Mouse (Mus musculus): Measurements from ENCODE around the gene Apobec3.
"Not testable (repeated sequence)": the region's sequence is repeated elsewhere in the genome, so short reads cannot be mapped to it uniquely, and the experiment has no call there.

The Apobec3 gene

GRCm38 (mm10) chr15:79895221-79896079 lies 4.0 kb downstream of the Apobec3 start:
- DNase-seq: not testable (repeated sequence)

GRCm38 (mm10) chr15:79896080-79896725 lies 4.7 kb downstream of the Apobec3 start:
- DNase-seq: peak in 1 of 2 experiments; percentile 39

- no peak for DNase-seq
Measured at GRCm38 (mm10) chr15:79898988-79899387, 7.5 kb downstream of the Apobec3 start.

GRCm38 (mm10) chr15:79899828-79900510 lies 8.5 kb downstream of the Apobec3 start:
- DNase-seq: no peak

GRCm38 (mm10) chr15:79900751-79901150 lies 9.3 kb downstream of the Apobec3 start:
- no peak for DNase-seq

- no peak for DNase-seq
Measured at GRCm38 (mm10) chr15:79901399-79901798, 9.9 kb downstream of the Apobec3 start.

GRCm38 (mm10) chr15:79903081-79903480 lies 11.6 kb downstream of the Apobec3 start:
- not testable (repeated sequence) for DNase-seq

- no peak for DNase-seq
Measured at GRCm38 (mm10) chr15:79903963-79904362, 12.5 kb downstream of the Apobec3 start.

- not testable (repeated sequence) for DNase-seq
Measured at GRCm38 (mm10) chr15:79904678-79905077, 13.2 kb downstream of the Apobec3 start.

- no peak for DNase-seq
Measured at GRCm38 (mm10) chr15:79905211-79905610, 13.8 kb downstream of the Apobec3 start.

GRCm38 (mm10) chr15:79906855-79907254 lies 15.4 kb downstream of the Apobec3 start:
- DNase-seq: no peak

GRCm38 (mm10) chr15:79909006-79909405 lies 17.5 kb downstream of the Apobec3 start:
- DNase-seq: not testable (repeated sequence)

- DNase-seq: not testable (repeated sequence)
Measured at GRCm38 (mm10) chr15:79910812-79911211, 19.4 kb downstream of the Apobec3 start.

GRCm38 (mm10) chr15:79911339-79911738 lies 19.9 kb downstream of the Apobec3 start:
- DNase-seq: no peak

- DNase-seq: no peak
Measured at GRCm38 (mm10) chr15:79913761-79914346, 22.4 kb downstream of the Apobec3 start.

GRCm38 (mm10) chr15:79914357-79914756 lies 22.9 kb downstream of the Apobec3 start:
- DNase-seq: no peak

GRCm38 (mm10) chr15:79916150-79916549 lies 24.7 kb downstream of the Apobec3 start:
- no peak for DNase-seq

GRCm38 (mm10) chr15:79917111-79917720 lies 25.8 kb downstream of the Apobec3 start:
- no peak for DNase-seq

- no peak for DNase-seq
Measured at GRCm38 (mm10) chr15:79918485-79918884, 27.0 kb downstream of the Apobec3 start.

GRCm38 (mm10) chr15:79919787-79920186 lies 28.3 kb downstream of the Apobec3 start:
- no peak for DNase-seq

- DNase-seq: no peak
Measured at GRCm38 (mm10) chr15:79926856-79927416, 35.5 kb downstream of the Apobec3 start.

GRCm38 (mm10) chr15:79927637-79928122 lies 36.2 kb downstream of the Apobec3 start:
- DNase-seq: peak; percentile 98 to 100

All from kidney, postnatal 25 days (tissue).